Mouse (Mus musculus): ENCODE results near the gene Cdk15. TPM values are rescaled to one million over a fixed set of nuclear protein-coding genes. Genes with fewer than 3 reads are reported as not detected.

The Cdk15 gene
- polyA plus RNA-seq, 2 experiments, result not detected

DNA sequence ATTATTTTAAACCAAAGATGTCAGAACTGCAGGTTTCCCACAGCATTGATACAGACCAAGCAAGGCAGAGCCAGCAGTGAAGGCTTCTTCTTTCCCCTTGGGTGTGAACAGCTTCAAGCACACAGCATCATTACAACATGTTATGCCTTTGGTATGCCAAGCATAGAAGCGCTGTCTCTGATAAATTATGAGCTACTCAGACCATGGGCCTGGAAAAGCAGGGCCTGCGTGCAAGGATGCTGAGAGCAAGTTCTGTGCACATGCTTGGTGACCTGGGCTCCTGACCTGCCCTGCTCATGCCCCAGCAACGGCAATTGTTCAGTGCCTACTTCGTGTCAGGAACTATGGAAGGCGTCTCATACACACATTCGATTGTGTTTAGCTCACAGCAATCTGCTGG, 85.4 kb downstream of the Cdk15 start:
- WGBS (ENCODE audit: insufficient replicate concordance), result 69% methylated on average over 6 of the region's 6 CpGs
- H3K36me3 ChIP-seq (replicated peaks; ENCODE audit: control insufficient read depth, insufficient read depth, low read depth), result no peaks in the 10 kb centered on the region
- H3K4me2 ChIP-seq (ENCODE audit: low read depth), result no peak overlapping the region
- 0 out of 4 replicates have a peak, but pooled peaks cover 0 to 2% of the 10 kb centered on the region in 2 experiments for H3K4me1 ChIP-seq (replicated peaks; ENCODE audit: control insufficient read depth in 2 of 2, insufficient read depth in 2 of 2, low read length in 1 of 2)
- DNase-seq (ENCODE audit: low read depth in 3 of 3, low spot score in 3 of 3), result no peak
- H3K9ac ChIP-seq (replicated peaks), result no peak overlapping the region
- no peak for ATAC-seq (ENCODE audit: insufficient read depth)
- no peaks in the 10 kb centered on the region for H3K9me3 ChIP-seq (ENCODE audit: control insufficient read depth, low read length)
- H3K27ac ChIP-seq, result no peak overlapping the region
- H3K27me3 ChIP-seq (ENCODE audit: control insufficient read depth, insufficient read depth, low read length), result no peaks in the 10 kb centered on the region
- H3K4me3 ChIP-seq (ENCODE audit: insufficient read depth in 1 of 2, low read depth in 2 of 2, low read length in 2 of 2), result no peak overlapping the region
- TF ChIP-seq CTCF (IDR thresholded peaks at IDR 0.05; ENCODE audit: low read depth) (no peak), EP300 (IDR thresholded peaks at IDR 0.05; ENCODE audit: low read depth) (no peak)

DNA sequence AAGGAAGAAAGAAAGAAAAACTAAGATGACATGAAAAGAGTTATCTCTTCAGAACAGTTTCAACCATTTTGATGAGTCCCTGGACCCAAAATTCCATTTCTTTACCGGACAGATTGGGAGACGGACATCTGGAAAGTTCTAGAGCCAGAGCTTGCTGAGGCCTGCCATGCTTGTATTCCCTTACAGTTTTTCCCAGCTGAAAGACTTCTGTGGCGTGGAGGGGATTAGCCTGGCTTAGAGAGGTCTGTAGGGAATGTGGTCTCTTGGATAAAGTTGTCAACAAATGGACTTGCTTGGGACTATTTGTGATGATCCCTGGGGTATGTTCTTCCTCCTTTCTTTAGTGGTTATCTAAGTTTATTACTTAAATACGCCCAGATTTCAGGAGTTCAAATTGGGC, 96.0 kb downstream of the Cdk15 start:
- 58% methylated on average over 4 of the region's 4 CpGs for WGBS (ENCODE audit: insufficient replicate concordance)
- ATAC-seq (ENCODE audit: insufficient read depth) (no peak), DNase-seq (ENCODE audit: low read depth in 3 of 3, low spot score in 3 of 3) (no peak)
- Histone ChIP-seq H3K9me3 (ENCODE audit: control insufficient read depth, low read length) (no peaks in the 10 kb centered on the region), H3K36me3 (replicated peaks; ENCODE audit: control insufficient read depth, insufficient read depth, low read depth) (no peaks in the 10 kb centered on the region), H3K27me3 (ENCODE audit: control insufficient read depth, insufficient read depth, low read length) (no peaks in the 10 kb centered on the region), H3K4me1 (replicated peaks; ENCODE audit: control insufficient read depth in 2 of 2, insufficient read depth in 2 of 2, low read length in 1 of 2) (peaks cover 0 to 7% of the 10 kb centered on the region in 2 experiments; a peak in 2 of 4 replicates), H3K9ac (replicated peaks) (no peak overlapping the region), H3K4me3 (ENCODE audit: insufficient read depth in 1 of 2, low read depth in 2 of 2, low read length in 2 of 2) (no peak overlapping the region), H3K27ac (no peak overlapping the region), H3K4me2 (ENCODE audit: low read depth) (no peak overlapping the region)
- no peak for TF ChIP-seq EP300 (IDR thresholded peaks at IDR 0.05; ENCODE audit: low read depth)

DNA sequence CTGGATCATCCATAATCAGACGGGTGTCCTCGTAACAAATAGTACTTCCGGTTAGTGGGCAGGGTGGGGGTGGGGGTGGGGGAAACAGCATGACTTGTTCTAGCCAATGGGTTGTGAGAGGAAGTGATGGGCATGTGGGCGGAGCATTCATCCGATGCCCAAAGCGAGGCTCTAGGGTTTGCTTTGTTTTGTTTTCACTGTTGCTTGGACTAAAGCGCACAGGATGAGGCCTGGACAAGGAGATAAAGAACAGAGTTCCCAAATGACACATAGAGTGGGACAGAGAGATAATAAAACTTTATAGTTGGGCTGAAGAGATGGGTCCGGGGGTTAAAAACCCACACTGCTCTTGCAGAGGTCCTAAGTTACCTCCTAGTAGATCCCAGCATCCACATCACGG, 98.7 kb downstream of the Cdk15 start:
- ATAC-seq (ENCODE audit: insufficient read depth), result peak; percentile 65
- no peak overlapping the region for H3K9ac ChIP-seq (replicated peaks)
- no peaks in the 10 kb centered on the region for H3K36me3 ChIP-seq (replicated peaks; ENCODE audit: control insufficient read depth, insufficient read depth, low read depth)
- no peaks in the 10 kb centered on the region for H3K9me3 ChIP-seq (ENCODE audit: control insufficient read depth, low read length)
- TF ChIP-seq CTCF (IDR thresholded peaks at IDR 0.05; ENCODE audit: low read depth) (no peak), EP300 (IDR thresholded peaks at IDR 0.05; ENCODE audit: low read depth) (peak; percentile 34; the same call in 1 of the 2 replicates)
- H3K27me3 ChIP-seq (ENCODE audit: control insufficient read depth, insufficient read depth, low read length), result no peaks in the 10 kb centered on the region
- no peak overlapping the region for H3K4me3 ChIP-seq (ENCODE audit: insufficient read depth in 1 of 2, low read depth in 2 of 2, low read length in 2 of 2)
- peaks cover 2 to 7% of the 10 kb centered on the region in 2 experiments; a peak in 2 of 4 replicates for H3K4me1 ChIP-seq (replicated peaks; ENCODE audit: control insufficient read depth in 2 of 2, insufficient read depth in 2 of 2, low read length in 1 of 2)
- peak overlapping the region; percentile 2; the same call in 1 of the 2 replicates for H3K4me2 ChIP-seq (ENCODE audit: low read depth)
- peak; percentile 26 to 53 (median 34) for DNase-seq (ENCODE audit: low read depth in 3 of 3, low spot score in 3 of 3)
- 27% methylated on average over 9 of the region's 9 CpGs for WGBS (ENCODE audit: insufficient replicate concordance)
- H3K27ac ChIP-seq, result no peak overlapping the region

DNA sequence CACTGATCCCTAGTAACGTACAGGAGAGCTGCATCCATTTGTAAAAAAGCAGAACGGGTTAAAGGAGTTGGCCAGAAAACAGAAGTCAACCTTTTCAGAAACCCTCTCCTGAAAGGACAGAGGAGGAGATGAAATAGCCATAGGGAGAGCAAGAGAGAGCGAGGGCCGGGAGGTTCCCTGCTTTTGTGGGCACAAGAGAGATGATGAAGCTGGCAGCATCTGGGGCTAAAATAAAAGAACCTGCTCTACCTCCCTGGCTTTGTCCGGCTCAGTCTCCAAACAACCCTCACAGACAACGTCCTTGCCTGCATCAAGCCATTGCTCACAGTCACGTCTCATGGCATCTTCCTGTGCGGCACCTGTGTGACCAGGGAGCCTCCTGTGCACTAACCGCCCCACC, 102.4 kb downstream of the Cdk15 start:
- Histone ChIP-seq H3K4me3 (ENCODE audit: insufficient read depth in 1 of 2, low read depth in 2 of 2, low read length in 2 of 2) (no peak overlapping the region), H3K36me3 (replicated peaks; ENCODE audit: control insufficient read depth, insufficient read depth, low read depth) (no peaks in the 10 kb centered on the region), H3K4me1 (replicated peaks; ENCODE audit: control insufficient read depth in 2 of 2, insufficient read depth in 2 of 2, low read length in 1 of 2) (peaks cover 5 to 21% of the 10 kb centered on the region in 2 experiments; a peak in 3 of 4 replicates), H3K27ac (no peak overlapping the region), H3K9ac (replicated peaks) (no peak overlapping the region), H3K27me3 (ENCODE audit: control insufficient read depth, insufficient read depth, low read length) (no peaks in the 10 kb centered on the region), H3K4me2 (ENCODE audit: low read depth) (no peak overlapping the region), H3K9me3 (ENCODE audit: control insufficient read depth, low read length) (no peaks in the 10 kb centered on the region)
- 67% methylated on average over 9 of the region's 9 CpGs for WGBS (ENCODE audit: insufficient replicate concordance)
- TF ChIP-seq EP300 (IDR thresholded peaks at IDR 0.05; ENCODE audit: low read depth) (no peak), CTCF (IDR thresholded peaks at IDR 0.05; ENCODE audit: low read depth) (no peak)
- no peak for DNase-seq (ENCODE audit: low read depth in 3 of 3, low spot score in 3 of 3)
- no peak for ATAC-seq (ENCODE audit: insufficient read depth)

DNA sequence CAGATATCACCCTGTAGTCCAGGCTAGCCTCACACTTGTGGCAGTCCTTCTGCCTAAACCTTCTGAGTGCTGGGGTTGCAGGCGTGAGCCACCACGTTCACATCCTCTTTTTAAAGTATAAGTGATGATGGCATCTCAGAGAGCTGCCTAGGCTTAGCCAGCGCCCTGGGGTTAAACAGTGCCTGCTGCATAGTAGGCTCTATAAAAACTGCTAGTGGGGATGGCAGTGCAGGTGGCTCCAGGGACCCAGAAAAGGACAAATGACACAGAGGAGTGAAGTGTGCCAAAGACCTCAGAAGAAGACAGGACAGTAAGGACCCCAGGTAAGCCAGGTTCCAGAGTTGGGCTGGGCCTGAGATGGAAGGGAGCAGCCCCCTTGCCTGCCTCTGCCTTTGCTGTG, 104.1 kb downstream of the Cdk15 start:
- no peak overlapping the region for H3K4me2 ChIP-seq (ENCODE audit: low read depth)
- ATAC-seq (ENCODE audit: insufficient read depth) (no peak), DNase-seq (ENCODE audit: low read depth in 3 of 3, low spot score in 3 of 3) (no peak)
- no peaks in the 10 kb centered on the region for H3K27me3 ChIP-seq (ENCODE audit: control insufficient read depth, insufficient read depth, low read length)
- TF ChIP-seq EP300 (IDR thresholded peaks at IDR 0.05; ENCODE audit: low read depth), result no peak
- no peak for TF ChIP-seq CTCF (IDR thresholded peaks at IDR 0.05; ENCODE audit: low read depth)
- H3K4me3 ChIP-seq (ENCODE audit: insufficient read depth in 1 of 2, low read depth in 2 of 2, low read length in 2 of 2), result no peak overlapping the region
- H3K9me3 ChIP-seq (ENCODE audit: control insufficient read depth, low read length), result no peaks in the 10 kb centered on the region
- WGBS (ENCODE audit: insufficient replicate concordance), result 40% methylated on average over 3 of the region's 3 CpGs
- H3K9ac ChIP-seq (replicated peaks), result no peak overlapping the region
- H3K36me3 ChIP-seq (replicated peaks; ENCODE audit: control insufficient read depth, insufficient read depth, low read depth), result no peaks in the 10 kb centered on the region
- no peak overlapping the region for H3K27ac ChIP-seq
- H3K4me1 ChIP-seq (replicated peaks; ENCODE audit: control insufficient read depth in 2 of 2, insufficient read depth in 2 of 2, low read length in 1 of 2), result peaks cover 5 to 20% of the 10 kb centered on the region in 2 experiments; a peak in 3 of 4 replicates
